Mouse (Mus musculus): Measurements from ENCODE around the gene Adam1a.

Gene Adam1a

DNA sequence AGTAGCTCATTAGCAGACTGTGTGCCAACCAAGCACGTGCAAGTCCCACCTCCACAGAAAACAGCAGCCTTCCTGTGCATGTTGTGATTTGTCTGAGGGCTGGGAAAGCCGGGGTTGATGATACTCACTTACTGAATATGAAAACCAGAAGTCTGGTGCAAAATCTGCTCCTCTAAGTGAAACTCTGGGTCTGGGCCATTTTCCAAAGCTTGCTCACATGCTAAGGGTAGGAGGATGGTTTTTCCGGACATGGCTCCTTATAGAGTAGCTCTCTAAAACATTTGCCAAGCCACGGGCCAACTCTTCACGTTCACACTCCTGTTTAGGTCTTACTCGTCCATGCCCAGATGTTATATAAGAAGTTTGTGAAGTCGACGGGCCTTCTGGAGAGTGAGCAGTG, 52.0 kb downstream of the Adam1a start:
- peak; percentile 23 for DNase-seq (ENCODE audit: low read depth)

DNA sequence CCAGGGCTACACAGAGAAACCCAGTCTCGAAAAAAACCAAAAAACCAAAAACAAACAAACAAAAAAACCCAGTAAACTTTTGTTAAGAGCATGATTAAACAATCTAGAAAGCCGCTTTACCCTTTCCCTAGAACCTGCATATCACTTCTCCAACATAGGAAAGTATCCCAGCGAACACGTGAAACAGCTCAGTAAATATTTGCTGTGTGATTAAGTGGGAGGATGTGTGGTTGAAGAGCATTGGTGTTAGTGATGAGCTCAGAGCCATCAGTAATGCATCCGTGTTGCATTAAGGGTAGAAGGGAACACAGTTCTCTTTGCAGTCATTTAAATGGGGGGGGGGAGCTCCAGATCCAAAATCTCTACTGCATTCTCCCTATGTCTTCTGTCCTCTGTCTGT, 60.5 kb downstream of the Adam1a start:
- no peak for DNase-seq (ENCODE audit: low read depth)

DNA sequence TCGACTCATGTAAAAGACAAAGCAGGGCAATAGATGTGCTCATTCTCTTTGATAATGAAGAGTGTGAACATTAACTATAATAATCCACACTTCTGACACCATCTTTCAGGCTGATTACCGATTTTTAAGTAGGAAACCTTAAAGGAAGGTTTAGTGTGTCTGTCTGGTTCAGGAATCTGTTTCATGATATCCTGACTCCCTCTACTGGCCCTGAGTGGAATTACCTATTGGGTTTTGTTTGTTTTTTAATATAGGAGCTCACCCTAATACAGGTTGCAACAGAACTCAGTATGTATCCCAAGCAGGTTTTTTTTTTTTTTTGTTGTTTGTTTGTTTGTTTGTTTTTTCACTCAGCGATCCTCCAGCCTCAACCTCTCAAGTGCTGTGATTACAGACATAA, 67.6 kb downstream of the Adam1a start:
- peak; percentile 35 for DNase-seq (ENCODE audit: low read depth)

GRCm38 (mm10) chr5:121476040-121476439, 69.2 kb downstream of the Adam1a start:
- no peak for DNase-seq (ENCODE audit: low read depth)

DNA sequence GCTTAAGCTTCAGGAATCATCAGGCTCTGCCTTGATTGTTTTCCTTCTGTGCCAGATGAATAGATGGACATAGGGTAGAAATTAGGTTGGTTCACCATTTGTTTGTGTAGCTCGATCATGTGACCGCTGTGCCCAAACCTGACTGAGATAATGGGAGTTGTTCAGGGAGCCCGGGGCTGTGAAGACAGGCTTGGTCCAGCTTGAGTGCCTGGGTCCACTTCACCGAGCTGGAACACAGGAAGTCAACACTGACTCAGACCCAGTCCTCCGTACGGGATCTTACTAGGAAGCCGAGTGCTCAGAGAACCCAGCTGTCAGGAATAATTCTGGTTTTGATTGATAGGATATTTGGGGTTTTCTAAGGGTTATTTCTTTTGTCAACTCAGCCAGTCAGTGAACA, 70.7 kb downstream of the Adam1a start:
- no peak for DNase-seq (ENCODE audit: low read depth)

DNA sequence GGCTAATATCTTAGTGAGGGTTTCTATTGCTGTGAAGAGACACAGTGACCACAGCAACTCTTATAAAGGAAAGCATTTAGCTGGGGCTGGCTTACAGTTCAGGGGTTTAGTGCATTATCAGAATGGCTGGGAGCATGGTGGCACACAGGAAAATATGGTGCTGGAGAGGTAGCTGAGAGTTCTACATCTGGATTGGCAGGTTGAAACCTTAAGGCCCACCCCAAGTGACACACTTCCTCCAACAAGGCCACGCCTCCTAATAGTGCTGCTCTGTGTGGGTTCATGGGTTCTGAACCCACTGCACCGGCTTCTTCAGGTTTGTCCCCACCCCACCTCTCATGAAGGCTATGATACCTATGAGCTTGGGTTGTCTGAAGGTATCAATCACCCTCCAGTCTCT, 72.9 kb downstream of the Adam1a start:
- DNase-seq (ENCODE audit: low read depth): no peak

DNA sequence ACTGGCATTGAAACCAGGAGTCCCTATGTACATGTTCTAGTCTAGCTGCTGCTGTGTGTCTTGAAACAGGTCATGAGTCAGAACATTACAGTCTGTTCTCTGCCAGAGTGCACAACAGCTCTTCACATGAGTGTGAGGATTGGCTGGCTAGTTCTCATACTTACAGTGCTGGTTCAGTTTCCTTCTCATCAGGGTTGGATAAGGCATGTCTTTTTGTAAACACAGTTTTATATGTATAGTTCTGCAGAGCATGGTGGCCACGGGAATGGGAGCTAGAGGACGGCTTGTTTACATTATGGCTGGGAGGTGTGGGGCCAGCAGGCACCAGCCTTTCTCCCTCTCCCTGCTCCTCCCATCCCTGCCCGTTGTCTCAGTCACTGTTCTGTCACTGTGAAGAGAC, 75.7 kb downstream of the Adam1a start:
- no peak for DNase-seq (ENCODE audit: low read depth)

Data from fibroblast of lung, adult 2 months (primary cell).